Mouse (Mus musculus): Measurements from ENCODE around the gene Ccno.

- TF ChIP-seq TAL1 (IDR thresholded peaks at IDR 0.05; ENCODE audit: low read length), result no peak
- TF ChIP-seq GATA1 (IDR thresholded peaks at IDR 0.05; ENCODE audit: low read length), result no peak
These were observed 8.8 kb downstream of the Ccno start for GRCm38 (mm10) chr13:112996407-112996806.

All from erythroblast, embryonic 14.5 days (primary cell).